Mouse (Mus musculus): ENCODE measurements around the gene Tldc2. TPM values are rescaled to one million over a fixed set of nuclear protein-coding genes. Genes with fewer than 3 reads are reported as not detected.

The Tldc2 gene
- polyA plus RNA-seq, 1 experiment from 2014 or later, result not detected

DNA sequence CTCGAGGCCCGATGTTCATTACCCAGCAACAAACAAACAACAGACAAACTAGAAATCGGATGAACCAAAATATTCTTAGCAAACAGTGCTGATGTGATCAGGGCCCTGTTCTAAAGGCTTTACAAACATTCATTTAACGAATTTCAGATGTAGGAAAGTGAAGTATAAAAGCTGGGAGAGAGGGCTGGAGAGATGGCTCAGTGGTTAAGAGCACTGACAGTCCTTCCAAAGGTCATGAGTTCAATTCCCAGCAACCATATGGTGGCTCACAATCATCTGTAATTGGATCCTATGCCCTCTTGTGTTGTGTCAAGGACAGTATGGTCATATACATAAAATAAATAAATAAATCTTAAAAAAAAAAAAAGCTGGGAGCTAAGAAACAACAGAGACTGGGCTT is 49.3 kb downstream of the Tldc2 start:
- Histone ChIP-seq H3K36me3 (no peaks in the 10 kb centered on the region), H3K9me3 (replicated peaks) (no peaks in the 10 kb centered on the region), H3K27ac (ENCODE audit: poor library complexity, severe bottlenecking) (no peak overlapping the region), H3K4me2 (no peak overlapping the region), H3K27me3 (replicated peaks) (no peaks in the 10 kb centered on the region), H3K9ac (no peak overlapping the region), H3K4me1 (replicated peaks) (peaks cover 7% of the 10 kb centered on the region; the same call in 1 of the 2 replicates), H3K4me3 (no peak overlapping the region)
- no peak for ATAC-seq (ENCODE audit: insufficient number of reproducible peaks, low FRiP score)
- WGBS, result 86% methylated on average over 4 of the region's 4 CpGs

DNA sequence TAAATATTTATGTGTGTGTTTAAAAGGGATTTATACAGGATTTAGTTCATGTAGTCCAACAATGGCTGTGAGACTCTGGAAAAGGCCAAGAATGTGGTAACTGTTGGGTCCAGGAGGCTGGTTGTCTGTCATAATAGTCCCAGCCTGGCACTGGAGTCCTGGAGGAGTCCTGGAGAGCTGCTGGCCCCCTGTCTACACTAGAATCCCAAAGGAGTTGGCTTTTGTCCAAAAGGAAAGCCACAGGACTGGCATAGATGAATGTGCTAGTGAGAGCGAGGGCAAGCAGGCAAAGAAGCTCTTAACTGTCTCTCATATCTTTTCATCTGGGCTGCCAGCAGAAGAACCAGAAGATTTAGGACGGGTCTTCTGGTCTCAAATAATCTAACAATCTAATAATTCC is 49.8 kb downstream of the Tldc2 start:
- H3K36me3 ChIP-seq, result no peaks in the 10 kb centered on the region

DNA sequence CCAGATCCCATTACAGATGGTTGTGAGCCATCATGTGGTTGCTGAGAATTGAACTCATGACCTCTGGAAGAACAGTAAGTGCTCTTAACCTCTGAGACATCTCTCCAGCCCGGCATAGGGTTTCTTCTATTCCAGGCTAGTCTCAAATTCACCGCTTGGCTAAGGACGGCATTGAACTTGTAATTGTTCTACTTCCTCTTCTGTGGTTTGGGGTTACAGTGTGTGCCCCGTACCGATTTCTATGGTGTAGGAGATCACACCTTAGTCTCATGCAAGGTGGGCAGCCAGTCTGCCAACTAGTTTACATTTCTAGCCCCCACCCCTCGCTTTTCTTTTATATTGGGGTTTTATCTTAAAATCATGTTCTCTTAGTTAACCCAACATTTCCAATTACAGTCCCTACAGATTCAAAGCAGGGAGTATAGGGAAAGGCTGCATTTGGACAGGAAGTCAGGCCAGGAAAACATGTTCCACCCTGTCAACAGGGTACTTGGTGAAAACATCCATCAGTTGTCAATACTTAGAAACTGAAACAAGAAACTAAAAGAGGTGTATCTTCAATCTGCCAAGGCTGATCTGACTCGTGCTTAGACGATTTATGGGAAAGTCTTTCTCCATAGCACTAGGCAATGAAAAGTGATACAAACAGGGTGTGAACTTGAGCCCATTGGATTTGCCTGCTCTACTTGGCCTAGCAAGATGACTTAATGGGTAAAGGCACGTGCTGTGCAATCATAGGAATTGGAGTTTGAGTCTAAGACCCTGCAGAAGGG is 51.3 kb downstream of the Tldc2 start:
- Histone ChIP-seq H3K4me3 (no peak overlapping the region), H3K4me2 (no peak overlapping the region), H3K27ac (ENCODE audit: poor library complexity, severe bottlenecking) (no peak overlapping the region), H3K27me3 (replicated peaks) (no peaks in the 10 kb centered on the region), H3K9ac (no peak overlapping the region), H3K4me1 (replicated peaks) (peaks cover 6% of the 10 kb centered on the region; the same call in 1 of the 2 replicates), H3K9me3 (replicated peaks) (no peaks in the 10 kb centered on the region), H3K36me3 (no peaks in the 10 kb centered on the region)
- no peak for ATAC-seq (ENCODE audit: insufficient number of reproducible peaks, low FRiP score)
- 87% methylated on average over 9 of the region's 9 CpGs for WGBS

More for the DNA sequence above, 49.8 kb downstream of the Tldc2 start:
- 72% methylated on average over 2 of the region's 2 CpGs for WGBS
- ATAC-seq (ENCODE audit: insufficient number of reproducible peaks, low FRiP score), result no peak
- Histone ChIP-seq H3K9me3 (replicated peaks) (no peaks in the 10 kb centered on the region), H3K4me1 (replicated peaks) (peaks cover 7% of the 10 kb centered on the region; the same call in 1 of the 2 replicates), H3K4me3 (no peak overlapping the region), H3K27me3 (replicated peaks) (no peaks in the 10 kb centered on the region), H3K27ac (ENCODE audit: poor library complexity, severe bottlenecking) (no peak overlapping the region), H3K4me2 (no peak overlapping the region), H3K9ac (no peak overlapping the region)

DNA sequence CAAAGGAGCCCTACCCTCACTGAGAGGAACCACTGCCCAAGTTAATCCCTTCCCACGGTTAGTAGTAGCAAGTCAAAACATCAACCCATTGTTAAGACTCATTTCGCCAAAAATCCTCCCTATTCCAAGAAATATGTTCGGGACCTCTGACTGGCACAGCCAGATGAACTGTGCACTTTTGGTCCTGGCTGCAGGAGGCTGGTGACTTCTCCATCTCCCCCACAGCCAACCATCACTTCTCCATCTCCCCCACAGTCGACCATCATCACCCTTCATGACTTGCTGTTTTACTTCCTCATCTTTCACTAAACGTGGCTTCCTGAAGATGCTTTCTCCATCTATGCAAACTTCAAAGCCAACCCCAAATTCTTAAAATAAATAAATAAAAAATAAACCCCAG is 52.0 kb downstream of the Tldc2 start:
- Histone ChIP-seq H3K4me2 (no peak overlapping the region), H3K9ac (no peak overlapping the region), H3K4me3 (no peak overlapping the region), H3K4me1 (replicated peaks) (0 out of 2 replicates have a peak, but pooled peaks cover under 1% of the 10 kb centered on the region), H3K36me3 (peaks cover under 1% of the 10 kb centered on the region; the same call in 1 of the 2 replicates), H3K27me3 (replicated peaks) (no peaks in the 10 kb centered on the region), H3K9me3 (replicated peaks) (no peaks in the 10 kb centered on the region), H3K27ac (ENCODE audit: poor library complexity, severe bottlenecking) (no peak overlapping the region)
- WGBS, result 74% methylated on average over 5 of the region's 5 CpGs
- no peak for ATAC-seq (ENCODE audit: insufficient number of reproducible peaks, low FRiP score)

DNA sequence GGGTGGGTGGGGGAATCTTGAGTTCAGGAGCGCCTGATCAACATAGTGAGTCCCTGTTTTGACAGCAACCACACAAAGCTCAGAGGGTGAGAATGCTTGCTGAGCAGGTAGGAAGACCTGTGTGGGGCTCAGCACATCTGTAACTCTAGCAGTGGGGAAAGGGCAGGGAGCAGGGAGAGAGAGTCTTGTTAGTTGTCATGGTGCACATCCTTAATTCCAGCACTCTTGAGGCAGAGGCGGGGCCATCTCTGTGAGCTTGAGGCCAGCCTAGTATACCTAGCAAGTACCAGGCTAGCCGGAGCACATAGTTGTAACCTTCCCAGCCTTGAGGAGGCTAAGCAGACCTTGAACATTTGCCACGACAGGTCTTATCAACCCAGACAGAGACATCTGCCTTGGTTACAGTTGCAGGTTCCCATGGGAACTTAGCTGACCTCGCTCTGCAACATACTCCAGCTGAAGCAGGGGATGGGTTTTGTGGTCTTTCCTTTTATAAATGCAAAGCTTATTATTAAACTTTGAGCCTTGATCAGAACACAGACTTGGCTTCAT is 52.5 kb downstream of the Tldc2 start:
- H3K36me3 ChIP-seq, result peaks cover 5% of the 10 kb centered on the region; the same call in 1 of the 2 replicates
- H3K4me2 ChIP-seq, result no peak overlapping the region
- no peaks in the 10 kb centered on the region for H3K27me3 ChIP-seq (replicated peaks)
- no peaks in the 10 kb centered on the region for H3K9me3 ChIP-seq (replicated peaks)
- no peak for ATAC-seq (ENCODE audit: insufficient number of reproducible peaks, low FRiP score)
- WGBS, result 74% methylated on average over 5 of the region's 5 CpGs
- no peak overlapping the region for H3K4me3 ChIP-seq
- H3K4me1 ChIP-seq (replicated peaks), result no peaks in the 10 kb centered on the region
- no peak overlapping the region for H3K27ac ChIP-seq (ENCODE audit: poor library complexity, severe bottlenecking)
- no peak overlapping the region for H3K9ac ChIP-seq

DNA sequence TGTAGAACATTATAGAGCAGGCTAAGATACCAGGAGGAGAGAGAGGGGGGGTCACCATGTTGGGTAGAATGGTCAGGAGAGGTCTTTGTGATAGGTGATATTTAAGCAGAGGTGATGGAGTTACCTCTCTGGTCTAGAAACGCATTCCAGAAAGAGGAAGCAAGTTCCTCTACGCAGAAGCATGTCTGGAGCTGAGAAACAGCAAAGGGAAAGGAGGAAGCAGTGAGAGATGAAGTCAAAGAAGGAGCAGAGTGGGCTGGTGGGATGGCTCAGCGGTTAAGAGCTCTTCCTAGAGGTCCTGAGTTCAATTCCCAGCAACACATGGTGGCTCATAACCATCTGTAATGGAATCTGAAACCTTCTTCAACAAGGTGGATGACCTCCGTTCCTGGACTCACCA is 55.1 kb downstream of the Tldc2 start:
- WGBS, result 73% methylated on average over 4 of the region's 4 CpGs
- H3K4me3 ChIP-seq, result no peak overlapping the region
- no peaks in the 10 kb centered on the region for H3K27me3 ChIP-seq (replicated peaks)
- no peak overlapping the region for H3K9ac ChIP-seq
- no peaks in the 10 kb centered on the region for H3K4me1 ChIP-seq (replicated peaks)
- ATAC-seq (ENCODE audit: insufficient number of reproducible peaks, low FRiP score), result no peak
- H3K27ac ChIP-seq (ENCODE audit: poor library complexity, severe bottlenecking), result no peak overlapping the region
- H3K36me3 ChIP-seq, result peaks cover 13% of the 10 kb centered on the region
- no peaks in the 10 kb centered on the region for H3K9me3 ChIP-seq (replicated peaks)
- H3K4me2 ChIP-seq, result no peak overlapping the region

DNA sequence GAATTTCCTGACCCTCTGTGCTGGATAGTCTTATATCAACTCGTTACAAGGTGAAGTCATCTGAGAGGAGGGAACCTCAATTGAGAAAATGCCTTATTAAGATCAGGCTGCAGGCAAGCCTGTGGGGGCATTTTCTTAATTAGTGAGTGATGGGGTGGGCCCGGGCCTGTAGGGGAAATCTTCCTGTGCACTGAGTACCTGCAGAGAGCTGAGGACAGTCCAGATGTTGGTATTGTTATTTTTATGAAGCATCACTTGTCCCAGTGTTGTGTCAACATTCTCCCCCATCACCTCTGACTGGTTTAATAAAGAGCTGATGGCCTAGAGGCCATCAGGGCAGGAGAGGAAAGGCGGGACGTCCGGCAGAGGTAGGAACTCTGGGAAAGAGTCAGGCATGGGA is 57.3 kb downstream of the Tldc2 start:
- ATAC-seq (ENCODE audit: insufficient number of reproducible peaks, low FRiP score), result no peak
- Histone ChIP-seq H3K4me3 (no peak overlapping the region), H3K36me3 (peaks cover 29% of the 10 kb centered on the region), H3K27ac (ENCODE audit: poor library complexity, severe bottlenecking) (no peak overlapping the region), H3K27me3 (replicated peaks) (no peaks in the 10 kb centered on the region), H3K9ac (no peak overlapping the region), H3K4me2 (no peak overlapping the region), H3K4me1 (replicated peaks) (no peaks in the 10 kb centered on the region), H3K9me3 (replicated peaks) (no peaks in the 10 kb centered on the region)
- 85% methylated on average over 5 of the region's 5 CpGs for WGBS

DNA sequence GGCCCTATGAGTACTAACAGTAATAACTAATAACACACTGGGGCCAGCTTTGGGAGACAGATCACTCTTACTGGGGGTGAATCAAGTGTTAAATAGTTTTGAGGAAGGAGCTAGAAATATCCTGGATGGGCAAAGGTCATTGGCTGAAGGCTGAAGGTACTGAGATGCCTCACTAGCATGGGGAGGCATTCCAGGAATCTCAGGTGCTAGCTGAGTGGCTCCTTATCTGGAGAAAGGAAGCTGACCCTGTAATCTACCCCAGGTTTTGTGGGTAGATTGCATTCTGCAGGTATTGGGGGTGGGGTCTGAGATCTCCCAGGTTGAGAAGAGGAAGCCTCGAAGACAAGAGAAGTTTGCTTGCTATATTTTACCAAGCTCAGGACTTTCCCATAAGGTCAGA is 58.3 kb downstream of the Tldc2 start:
- peaks cover 40% of the 10 kb centered on the region for H3K36me3 ChIP-seq
- H3K9ac ChIP-seq, result no peak overlapping the region
- ATAC-seq (ENCODE audit: insufficient number of reproducible peaks, low FRiP score), result no peak
- H3K4me1 ChIP-seq (replicated peaks), result no peaks in the 10 kb centered on the region
- H3K27me3 ChIP-seq (replicated peaks), result no peaks in the 10 kb centered on the region
- no peak overlapping the region for H3K4me3 ChIP-seq
- H3K27ac ChIP-seq (ENCODE audit: poor library complexity, severe bottlenecking), result no peak overlapping the region
- no peaks in the 10 kb centered on the region for H3K9me3 ChIP-seq (replicated peaks)
- WGBS, result 66% methylated on average over 1 of the region's 1 CpGs
- no peak overlapping the region for H3K4me2 ChIP-seq

Other genes starting within 250 kb of the Tldc2 start
- 42.8 and 43.1 TPM in 2 replicates for gene Tgif2, start 247.0 kb upstream of the Tldc2 start, polyA plus RNA-seq (2016; fragmentation: Nextera tagmentation; extraction: Ambion mirVana)
- 3.5 and 4.5 TPM in 2 replicates for gene 4930518I15Rik, start 229.1 kb upstream of the Tldc2 start, polyA plus RNA-seq (2016; fragmentation: Nextera tagmentation; extraction: Ambion mirVana)
- gene Rab5if, start 223.9 kb upstream of the Tldc2 start, polyA plus RNA-seq (2016; fragmentation: Nextera tagmentation; extraction: Ambion mirVana), result 193 and 203 TPM in 2 replicates
- 0.55 and 0.65 TPM in 2 replicates for gene Sla2, start 199.9 kb upstream of the Tldc2 start, polyA plus RNA-seq (2016; fragmentation: Nextera tagmentation; extraction: Ambion mirVana)
- gene Ndrg3, start 95.0 kb upstream of the Tldc2 start, polyA plus RNA-seq (2016; fragmentation: Nextera tagmentation; extraction: Ambion mirVana), result 31.3 and 32.3 TPM in 2 replicates
- gene Dsn1, start 79.9 kb upstream of the Tldc2 start, polyA plus RNA-seq (2016; fragmentation: Nextera tagmentation; extraction: Ambion mirVana), result 39.1 and 41.0 TPM in 2 replicates
- gene Soga1, start 7.8 kb upstream of the Tldc2 start, polyA plus RNA-seq (2016; fragmentation: Nextera tagmentation; extraction: Ambion mirVana), result 4.5 and 5.2 TPM in 2 replicates
- gene Samhd1, start 48.2 kb downstream of the Tldc2 start, polyA plus RNA-seq (2016; fragmentation: Nextera tagmentation; extraction: Ambion mirVana), result 17.2 and 18.0 TPM in 2 replicates
- 20.7 and 21.4 TPM in 2 replicates for gene Rbl1, start 117.5 kb downstream of the Tldc2 start, polyA plus RNA-seq (2016; fragmentation: Nextera tagmentation; extraction: Ambion mirVana)
- gene Rpn2, start 192.0 kb downstream of the Tldc2 start, polyA plus RNA-seq (2016; fragmentation: Nextera tagmentation; extraction: Ambion mirVana), result 202 and 207 TPM in 2 replicates
- 0.22 and 0.46 TPM in 2 replicates for gene Mroh8, start 192.5 kb downstream of the Tldc2 start, polyA plus RNA-seq (2016; fragmentation: Nextera tagmentation; extraction: Ambion mirVana)